Mouse (Mus musculus) adrenal gland (tissue): ENCODE results near the gene Ttc28.

Experiments used
- intact Hi-C: fragments of 180-260 bp; cut with DNase I; formaldehyde crosslinking; loops from one replicate; pipeline ENCODE4 v1.15.1; 2025

Ttc28 gene

DNA sequence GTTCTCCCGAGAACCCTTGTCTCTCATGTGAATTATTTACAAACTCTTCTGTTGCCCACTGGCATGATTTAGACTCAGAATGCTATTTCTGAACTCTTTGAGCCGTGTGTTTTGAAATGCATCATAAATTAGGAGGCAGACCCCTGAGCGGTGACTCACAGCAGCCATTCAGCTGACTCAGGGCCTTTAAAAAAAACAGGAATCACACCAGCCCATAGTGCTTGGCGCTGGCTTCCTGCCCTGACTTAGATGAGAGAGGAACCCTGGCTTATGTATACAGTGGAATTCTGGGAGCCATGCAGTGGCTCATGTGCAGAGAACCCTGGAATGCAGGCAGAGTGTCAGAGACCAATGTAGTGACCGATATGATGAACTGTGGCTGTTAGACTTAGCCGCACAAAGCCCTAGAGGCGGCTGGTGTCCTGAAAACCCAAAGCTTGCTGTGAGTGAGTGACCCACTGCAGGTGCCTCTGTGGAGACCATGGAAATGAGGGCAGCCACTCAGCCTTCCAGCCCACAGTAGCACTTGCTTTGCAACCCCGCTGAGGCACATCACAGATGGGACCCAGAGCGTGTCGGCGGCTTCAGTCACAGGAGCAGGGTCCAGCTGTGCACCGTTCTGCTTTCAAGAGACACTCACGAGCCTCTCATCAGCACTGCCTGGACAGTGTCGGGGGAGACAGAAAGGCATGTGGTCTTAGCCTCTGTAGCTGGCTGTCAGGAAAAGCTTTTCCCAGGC, 348.9 kb downstream of the Ttc28 start:
- intact Hi-C loops = no loop called here

DNA sequence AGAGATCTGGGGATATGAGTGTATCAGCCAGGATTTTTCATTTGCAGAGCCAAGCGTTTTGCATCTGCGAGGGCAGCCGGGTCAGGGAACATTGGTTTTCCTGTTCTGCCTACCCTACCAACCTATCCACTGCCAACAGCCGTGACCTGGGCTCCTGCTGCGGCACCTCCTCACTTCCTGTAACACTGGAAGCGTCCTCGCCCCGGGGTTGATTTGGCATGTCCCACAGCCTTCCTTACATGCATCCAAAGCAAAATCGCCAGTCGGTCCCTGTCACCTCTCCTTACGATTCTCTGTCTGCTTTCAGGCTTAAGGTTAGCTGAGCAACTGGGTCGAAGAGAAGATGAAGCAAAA, 349.4 kb downstream of the Ttc28 start:
- intact Hi-C loops = no loop called here

DNA sequence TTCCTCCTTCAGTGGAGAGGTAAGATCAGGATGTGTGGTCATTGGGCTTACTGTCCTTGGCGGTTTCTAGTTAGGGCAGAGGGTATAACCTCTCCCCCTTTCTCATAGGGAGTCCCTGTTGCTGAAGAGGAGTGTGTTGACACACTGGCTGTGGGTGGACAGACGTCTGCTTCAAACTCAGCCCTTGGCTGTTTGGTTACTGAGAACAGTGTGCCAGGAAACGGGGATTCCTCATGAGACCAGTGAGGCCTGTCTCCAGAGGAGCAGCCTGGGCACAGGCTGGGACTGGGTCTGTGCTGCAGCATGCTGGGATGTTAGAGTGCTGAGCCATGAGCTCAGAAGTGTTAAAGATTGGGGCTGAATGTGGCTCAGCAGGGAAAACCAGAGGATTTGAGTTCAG, 350.1 kb downstream of the Ttc28 start:
- intact Hi-C loops = no loop called here

DNA sequence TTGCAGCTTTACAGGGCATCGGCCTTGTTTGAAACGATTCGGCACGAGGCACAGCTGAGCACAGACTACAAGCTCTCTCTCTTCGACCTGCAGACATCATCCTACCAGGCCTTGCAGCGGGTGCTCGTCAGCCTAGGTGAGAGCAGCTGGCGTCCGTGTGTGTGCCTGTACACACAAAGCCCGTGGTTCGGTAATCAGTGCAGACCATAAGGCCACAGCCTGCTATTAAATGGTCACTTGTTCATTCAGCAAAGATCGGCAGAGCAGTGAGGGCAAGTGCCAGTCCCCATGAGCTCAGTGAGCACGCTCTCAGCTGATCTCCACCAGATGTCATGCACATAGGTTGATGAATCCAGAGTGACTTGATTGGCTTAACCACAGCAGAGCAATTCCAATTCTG, 351.4 kb downstream of the Ttc28 start:
- intact Hi-C loops = no loop called here

DNA sequence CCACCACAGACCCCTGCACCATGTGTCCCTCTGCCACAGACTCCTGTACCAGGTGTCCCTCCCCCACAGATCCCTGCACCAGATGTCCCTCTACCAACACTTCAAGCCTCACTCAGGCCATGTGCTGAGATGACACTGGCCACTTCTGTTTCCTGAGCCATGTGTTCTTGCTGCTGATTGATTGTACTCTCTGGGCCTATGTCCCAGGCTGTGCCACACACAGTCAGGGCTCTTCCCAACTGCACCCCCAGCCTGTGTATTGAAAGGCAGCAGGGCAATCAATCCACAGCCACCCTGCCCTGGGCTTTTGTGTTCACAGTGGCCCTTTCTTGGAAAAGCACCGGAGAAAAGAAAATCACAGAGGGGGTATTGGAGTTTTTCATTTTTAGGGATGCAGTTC, 352.2 kb downstream of the Ttc28 start:
- intact Hi-C loops = no loop called here

DNA sequence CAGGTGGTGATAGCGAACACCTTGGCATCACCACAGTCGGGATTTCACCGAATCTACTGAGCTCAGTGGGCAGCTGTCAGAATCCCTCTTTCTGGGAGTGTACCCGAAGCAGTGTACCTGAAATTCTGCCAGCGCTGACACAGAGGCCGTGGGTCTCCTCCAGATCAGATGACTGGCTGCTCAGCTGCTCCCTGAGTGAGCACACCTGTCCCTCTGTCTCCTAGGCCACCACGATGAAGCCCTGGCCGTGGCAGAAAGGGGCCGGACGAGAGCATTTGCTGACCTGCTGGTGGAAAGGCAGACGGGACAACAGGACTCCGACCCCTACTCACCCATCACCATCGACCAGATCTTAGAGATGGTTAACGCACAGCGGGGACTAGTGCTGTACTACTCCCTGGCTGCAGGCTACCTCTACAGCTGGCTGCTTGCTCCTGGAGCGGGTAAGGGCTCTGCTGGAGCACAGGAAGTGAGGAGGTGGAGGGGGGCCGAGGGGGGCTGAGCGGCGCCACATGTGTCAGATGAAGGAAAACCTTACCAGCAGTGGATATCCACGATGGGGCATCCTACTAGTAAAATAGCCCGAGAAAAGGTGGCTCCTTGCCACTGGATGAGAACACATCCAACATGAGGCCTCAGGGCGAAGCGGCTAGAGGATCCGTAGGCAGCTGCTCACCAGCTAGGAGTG, 353.6 kb downstream of the Ttc28 start:
- intact Hi-C loops = no loop called here

DNA sequence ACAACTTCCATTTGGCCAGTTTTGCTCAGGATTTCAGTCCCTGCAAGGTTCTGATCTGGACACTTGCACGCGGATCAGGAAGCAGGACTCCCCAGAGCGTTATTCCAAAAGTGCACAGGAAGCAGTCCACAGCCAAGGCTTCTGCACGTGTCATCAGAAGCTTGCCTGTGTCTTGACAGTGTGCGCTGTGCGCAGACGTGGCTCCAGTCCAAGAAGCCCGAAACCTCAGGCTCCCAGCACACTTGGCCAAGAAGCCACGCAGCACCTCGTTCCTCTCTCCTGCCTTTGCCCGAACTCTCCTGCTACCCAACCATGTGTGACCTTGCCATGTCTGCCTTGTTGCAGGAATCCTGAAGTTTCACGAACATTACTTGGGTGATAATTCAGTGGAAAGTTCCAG, 355.5 kb downstream of the Ttc28 start:
- intact Hi-C loops = no loop called here

DNA sequence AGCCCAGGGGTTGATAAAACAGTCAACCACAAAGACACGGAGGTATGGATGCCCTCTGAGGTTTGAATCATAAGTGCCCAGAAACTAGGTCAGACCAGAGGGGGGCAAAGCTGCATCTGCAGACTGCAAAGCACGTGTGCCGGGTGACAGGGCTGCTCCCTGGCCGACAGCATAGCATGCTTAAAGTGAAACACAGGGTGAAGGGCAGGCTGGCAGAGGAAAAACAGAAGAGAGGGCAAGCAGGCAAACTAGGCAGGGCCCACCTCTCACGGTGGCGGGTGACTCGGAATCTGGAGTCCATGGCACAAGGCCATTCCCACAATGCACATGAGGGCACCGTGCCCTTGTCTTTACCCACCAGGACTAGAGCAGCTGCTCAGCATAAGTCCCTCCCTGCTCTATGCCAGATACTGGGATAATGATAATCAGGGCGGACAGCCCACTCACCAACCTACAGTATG, 357.6 kb downstream of the Ttc28 start:
- intact Hi-C loops = no loop called here

DNA sequence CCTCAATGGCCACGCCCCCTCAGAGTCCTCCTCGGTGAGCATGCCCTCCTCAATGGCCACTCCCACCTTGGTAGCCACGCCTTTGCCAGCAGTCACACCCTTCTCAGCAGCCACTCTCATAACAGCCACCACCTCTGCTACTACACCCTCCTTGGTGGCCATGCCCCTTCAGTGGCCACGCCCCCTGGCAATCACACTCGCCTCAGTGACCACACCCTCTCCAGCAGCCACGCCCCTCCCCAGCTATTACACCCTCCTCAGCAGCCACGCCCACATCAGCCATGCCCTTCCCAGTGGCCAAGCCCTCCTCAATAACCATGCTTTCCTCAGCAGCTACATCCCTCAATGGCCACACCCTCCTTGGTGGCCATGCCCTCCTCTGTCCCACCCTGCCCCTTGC, 359.6 kb downstream of the Ttc28 start:
- intact Hi-C loops = no loop called here

DNA sequence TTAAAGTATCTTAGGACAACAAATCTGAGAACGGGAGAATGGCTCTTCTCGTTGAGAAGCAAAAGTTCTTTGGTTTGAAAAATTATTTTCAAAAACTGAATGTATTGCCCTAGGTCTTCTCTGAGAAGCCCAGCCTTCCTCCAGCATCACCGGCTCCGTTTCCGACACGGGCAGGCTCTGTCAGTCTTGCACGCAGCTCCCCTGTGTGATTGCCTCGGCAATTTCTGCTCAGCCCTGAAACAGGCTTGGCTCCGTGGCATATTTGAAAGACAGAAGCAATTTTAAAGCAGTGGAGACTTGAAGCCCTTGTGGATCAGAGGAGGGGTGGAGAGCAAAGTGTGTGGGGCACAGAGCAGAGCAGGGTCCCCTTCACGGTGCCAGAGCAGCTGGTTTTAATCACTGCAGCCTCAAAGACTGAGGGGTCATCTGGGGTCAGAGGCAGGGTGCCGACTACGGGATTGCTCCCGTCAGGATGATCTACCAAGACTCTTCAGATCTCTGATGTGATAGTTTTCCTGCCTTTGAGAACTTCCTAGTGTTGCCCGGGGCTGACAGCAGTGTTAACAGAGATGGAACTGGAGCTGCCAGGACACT, 363.9 kb downstream of the Ttc28 start:
- intact Hi-C loops = no loop called here

DNA sequence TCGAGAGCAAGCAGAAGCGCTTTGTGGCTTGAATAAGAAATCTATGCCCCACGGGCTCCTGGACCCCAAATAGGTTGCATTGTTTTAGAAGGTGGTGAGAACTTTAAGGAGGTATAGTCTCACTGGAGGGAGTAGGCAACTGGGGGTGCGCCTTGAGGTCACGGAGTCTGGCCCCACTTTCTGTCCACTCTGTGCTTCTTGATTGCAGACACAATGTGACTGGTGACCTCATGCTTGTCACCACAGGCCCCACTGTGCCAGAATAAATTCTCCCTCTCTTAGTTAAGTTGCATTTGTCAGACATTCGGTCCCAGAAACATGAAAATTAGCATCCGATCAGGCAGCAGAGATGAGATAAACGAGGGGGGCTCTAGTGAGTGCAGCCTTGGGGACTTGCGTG, 364.5 kb downstream of the Ttc28 start:
- intact Hi-C loops = no loop called here

DNA sequence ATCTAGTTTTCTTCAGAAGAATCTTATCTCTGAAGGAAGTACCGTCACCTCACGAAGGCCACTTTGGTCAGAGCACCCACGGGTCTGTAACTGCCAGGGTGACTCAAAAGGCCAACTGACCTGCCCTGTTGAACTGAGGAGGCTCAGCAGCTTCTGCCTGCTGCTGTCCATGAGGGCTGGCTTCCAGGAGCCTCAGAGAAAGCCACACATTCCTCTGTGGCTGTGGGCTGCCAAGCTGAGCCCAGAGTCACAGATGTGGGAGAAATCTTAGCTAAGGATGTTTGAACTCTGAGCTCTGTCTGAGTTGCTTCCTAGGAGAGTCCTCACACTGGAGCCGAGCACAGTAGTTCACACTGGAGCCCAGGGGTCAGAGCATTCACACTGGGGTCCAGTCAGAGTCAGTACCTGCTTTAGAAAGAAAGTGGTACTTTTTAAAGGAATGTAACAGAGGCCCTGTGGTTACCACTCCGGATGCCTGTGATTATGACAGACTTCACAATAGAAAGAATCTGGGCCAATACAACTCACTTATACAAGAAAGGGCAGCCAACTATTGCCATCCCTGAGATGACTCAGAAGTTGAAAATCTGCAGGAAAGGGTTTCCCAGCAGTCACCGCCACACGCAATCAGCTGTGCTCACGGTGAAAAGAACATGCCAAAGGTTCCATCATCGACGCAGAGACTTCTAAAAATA, 368.1 kb downstream of the Ttc28 start:
- intact Hi-C loops = no loop called here

DNA sequence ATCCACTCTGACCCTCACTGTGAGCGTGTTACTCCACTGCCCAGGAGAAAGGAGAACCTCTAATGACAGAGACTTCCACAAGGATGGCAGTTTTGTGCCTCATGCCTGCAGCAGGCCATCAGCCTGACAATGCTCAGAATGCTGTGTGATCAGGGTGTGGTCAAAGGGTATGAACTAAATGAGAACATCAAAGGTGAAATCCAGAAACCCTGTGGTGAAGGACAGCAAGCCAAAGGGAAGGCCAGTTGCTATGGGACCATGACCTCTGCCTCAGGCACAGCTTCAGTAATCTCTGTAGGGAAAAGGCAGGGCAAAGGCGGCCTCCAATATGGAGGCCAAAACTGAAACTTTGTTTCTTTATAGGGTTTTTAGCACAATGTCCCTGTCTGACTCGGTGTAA, 372.5 kb downstream of the Ttc28 start:
- intact Hi-C loops = loop anchor here (10.0 kb wide), 1 partner anchor 127 kb away; no protein-coding TSS in a partner anchor

DNA sequence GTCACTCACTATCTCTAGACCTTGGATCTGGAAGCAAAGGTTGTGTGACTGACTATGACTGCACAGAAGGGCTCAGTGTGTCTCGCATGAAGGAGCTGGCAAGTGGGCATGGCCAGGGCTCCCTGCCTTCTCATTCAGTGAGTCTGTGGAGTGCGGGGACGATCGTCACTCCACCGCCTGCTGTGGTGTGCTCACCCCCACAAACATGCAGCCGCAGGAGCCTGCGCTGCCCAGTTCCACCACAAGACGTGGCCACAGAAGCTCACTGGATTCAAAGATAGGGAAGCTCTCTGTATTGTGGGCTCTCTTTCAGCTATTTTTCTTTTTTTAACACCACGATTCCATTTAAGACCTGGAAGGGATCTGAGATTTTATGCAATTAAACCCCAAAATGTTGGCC, 374.8 kb downstream of the Ttc28 start:
- intact Hi-C loops = loop anchor here (10.0 kb wide), 1 partner anchor 130 kb away; no protein-coding TSS in a partner anchor

DNA sequence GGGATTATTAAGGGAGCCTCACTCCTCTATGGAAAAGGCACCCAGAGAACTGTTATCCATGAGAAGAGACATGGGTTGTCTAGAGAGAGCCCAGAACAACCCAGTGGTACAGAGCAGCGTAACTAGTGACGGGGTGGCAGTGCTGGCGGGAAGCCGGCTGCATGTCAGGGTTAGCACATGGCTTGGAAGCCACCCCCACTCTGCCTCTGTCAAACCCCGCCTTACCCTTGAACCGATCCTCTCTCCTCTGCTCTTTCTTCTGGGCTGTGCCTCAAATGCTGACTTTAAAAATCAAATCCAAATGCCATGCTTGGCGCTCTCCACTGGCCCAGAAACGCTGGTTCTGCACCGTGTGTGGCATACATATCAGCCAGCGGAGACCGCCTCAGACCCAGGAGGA, 375.2 kb downstream of the Ttc28 start:
- intact Hi-C loops = loop anchor here (5.0 to 10.0 kb wide), 2 partner anchors 47 to 130 kb away; no protein-coding TSS in a partner anchor

DNA sequence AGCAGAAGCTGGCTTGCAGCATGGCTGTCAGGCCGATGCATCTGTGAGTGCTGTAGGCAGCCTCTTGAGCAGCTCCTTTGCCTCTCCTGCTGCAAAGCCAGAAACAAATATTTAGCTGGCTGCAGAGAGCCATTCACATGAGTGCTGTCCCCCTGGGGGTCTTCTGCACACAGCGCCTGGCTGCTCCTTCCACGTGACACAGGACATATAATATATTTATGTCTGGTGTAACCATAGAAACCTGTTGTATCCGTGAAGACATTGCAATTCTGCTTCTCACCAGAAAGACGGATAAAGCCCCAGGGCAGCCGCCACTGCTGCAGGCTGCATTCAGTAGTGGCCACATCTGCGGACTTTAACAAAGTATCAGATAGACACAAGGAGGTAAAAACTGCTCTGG, 376.6 kb downstream of the Ttc28 start:
- intact Hi-C loops = loop anchor here (5.0 to 10.0 kb wide), 2 partner anchors 49 to 131 kb away; no protein-coding TSS in a partner anchor

DNA sequence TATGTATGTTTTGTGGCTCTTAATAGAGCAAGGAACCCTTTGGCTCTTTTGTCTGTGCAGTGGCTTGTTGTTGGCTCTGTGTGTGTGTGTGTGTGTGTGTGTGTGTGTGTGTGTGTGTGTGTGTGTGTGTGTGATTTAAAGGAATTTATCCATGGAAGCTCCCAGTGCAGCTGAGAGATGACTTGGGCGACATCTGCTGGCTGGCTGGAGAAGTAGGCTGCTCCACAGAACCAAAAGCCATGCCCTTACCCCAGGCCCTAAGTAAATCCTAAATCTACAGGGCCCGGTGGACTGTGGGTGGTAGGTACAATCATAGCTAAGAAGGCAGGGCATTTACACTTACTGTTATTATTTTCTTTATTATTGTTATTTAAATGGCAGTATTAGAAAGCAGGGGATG, 377.5 kb downstream of the Ttc28 start:
- intact Hi-C loops = loop anchor here (5.0 to 10.0 kb wide), 2 partner anchors 50 to 132 kb away; no protein-coding TSS in a partner anchor

DNA sequence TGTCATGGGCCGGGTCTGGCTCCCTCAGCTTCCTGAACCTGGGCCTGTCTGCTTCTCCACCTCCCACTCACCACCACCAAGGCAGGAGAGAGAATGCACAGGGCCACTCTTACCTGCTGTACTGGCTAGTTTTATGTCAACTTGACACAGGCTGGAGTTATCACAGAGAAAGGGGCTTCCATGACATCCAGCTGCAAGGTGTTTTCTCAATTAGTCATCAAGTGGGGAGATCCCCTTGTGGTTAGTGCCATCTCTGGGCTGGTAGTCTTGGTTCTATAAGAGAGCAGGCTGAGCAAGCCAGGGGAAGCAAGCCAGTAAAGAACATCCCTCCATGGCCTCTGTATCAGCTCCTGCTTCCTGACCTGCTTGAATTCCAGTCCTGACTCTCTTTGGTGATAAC, 381.6 kb downstream of the Ttc28 start:
- intact Hi-C loops = loop anchor here (10.0 kb wide), 1 partner anchor 426 kb away; the partner anchor contains the start of genes Chek2 and Hscb

DNA sequence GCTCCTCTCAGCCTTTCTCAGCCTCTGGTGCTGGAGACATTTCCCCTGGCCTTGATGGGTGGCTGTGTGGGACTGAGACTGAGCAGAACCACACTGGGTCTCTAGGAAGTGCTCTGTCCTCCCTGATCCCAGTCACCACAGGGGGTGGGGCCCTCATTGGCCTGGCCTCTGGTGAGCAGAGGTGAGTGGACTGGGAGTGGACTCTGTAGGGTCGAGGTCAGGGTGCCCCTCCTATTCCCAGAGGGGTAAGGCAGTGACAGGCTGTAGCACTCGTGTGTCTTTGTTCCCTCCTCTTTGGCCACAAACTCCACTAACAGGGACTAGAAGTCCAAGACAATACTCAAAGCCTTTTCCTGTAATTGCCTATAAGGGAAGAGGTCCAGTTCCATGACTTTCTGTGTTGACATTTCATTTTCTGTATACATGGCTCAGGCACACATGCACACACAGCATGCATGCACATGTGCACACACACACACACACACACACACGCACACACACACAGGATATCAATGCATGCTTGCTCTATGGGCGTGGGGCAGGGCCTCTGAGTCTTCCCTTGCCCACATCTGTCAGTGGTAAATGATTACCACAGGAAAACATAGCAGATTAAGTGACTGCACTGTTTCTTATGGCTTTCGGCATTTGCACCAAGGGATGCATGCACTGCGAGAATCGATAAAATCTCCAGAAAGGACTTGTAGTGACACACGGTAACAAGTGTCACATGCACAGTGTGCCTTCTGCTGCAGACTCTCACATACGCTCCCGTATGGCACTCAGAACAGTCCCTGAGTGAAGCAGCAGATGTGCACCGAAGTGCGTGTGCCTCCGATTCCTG, 382.4 kb downstream of the Ttc28 start:
- intact Hi-C loops = loop anchor here (10.0 kb wide), 1 partner anchor 427 kb away; the partner anchor contains the start of genes Chek2 and Hscb

DNA sequence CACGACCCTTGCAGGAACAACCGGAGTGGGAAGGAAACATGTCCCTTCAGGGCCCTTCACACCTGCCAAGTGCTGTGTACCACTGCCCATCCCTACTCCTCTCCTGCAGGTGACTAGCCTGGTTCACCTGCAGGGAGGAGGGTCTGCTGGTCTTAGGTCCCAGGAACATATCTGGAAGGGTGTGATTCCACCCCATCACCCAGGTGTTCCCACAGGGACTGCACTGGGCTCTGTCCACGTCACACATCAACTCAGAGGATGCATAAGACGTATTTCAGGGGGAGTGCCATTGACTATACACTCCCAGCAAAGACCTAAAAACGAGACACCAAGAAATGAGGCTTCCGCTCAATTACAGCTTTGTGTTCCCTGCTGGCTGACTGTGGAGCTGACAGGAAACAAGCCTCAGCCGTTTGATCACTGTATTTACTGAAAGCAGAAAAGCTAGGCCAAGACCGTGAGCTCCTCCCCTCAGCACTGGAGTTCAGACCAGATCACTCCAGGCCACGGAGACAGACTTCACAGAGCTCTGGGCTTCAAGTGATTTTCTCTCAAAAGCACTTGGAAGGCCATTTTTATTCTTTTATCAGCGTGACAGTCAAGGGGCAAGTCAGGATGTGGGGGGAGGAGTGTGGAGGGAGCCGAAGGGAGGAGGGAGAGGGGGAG, 383.1 kb downstream of the Ttc28 start:
- intact Hi-C loops = loop anchor here (10.0 kb wide), 1 partner anchor 428 kb away; the partner anchor contains the start of genes Chek2 and Hscb
